Comparison of ENCODE assay signal across 7 mouse cellular contexts in the genomic region with DNA sequence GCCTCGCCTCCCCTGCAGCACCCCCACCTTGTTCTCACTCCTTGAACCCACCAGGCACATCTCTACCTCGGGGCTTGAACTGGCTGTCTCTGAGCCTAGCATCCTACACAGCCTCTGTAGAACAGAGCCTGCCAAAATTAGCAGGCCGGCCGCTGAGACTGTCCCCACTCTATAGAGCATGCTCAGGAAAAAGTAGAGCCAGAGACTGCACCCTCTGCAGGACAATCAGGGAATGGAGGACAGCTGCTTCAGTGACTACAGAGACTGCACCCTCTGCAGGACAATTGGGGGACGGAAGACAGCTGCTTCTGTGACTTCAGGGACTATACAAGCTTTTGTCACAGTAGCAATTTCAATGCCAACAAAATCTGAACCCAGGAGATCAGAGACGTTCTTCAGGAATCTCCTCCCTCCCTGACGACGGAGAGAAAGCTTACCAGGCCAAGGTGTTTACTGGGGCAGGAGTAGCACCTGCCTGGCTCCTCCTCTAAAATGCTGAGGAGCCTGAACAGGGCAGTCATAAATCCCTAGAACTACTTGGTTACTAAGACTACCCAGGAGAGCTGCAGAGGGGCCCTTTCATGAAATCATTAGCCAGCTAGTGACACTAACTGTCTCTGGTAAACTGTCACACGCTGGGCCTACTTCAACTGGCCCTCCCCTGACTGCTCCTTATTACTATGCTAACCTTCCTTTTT. TPM values are rescaled to one million over a fixed set of nuclear protein-coding genes. Genes with fewer than 3 reads are reported as not detected.
DNase-seq lines count a peak whose midpoint lies in the region; ATAC-seq lines count a peak whose summit lies in the region.

No protein-coding gene starts in this region.

- H3K4me1 ChIP-seq in intestine, embryonic 16.5 days (ENCODE audit: control insufficient read depth, insufficient read depth, low read length), result peaks cover 8% of the 10 kb centered on the region
- H3K4me1 ChIP-seq in midbrain, embryonic 10.5 days, result peaks cover 37% of the 10 kb centered on the region

- peaks cover 14% of the 10 kb centered on the region for H3K36me3 ChIP-seq in intestine, embryonic 16.5 days (ENCODE audit: control insufficient read depth, insufficient read depth, low read length)
- peaks cover 42% of the 10 kb centered on the region for H3K36me3 ChIP-seq in midbrain, embryonic 10.5 days

- peak; percentile 72 for DNase-seq in adipocyte (ENCODE audit: low spot score)
- DNase-seq in embryo, embryonic 10 days (ENCODE audit: low spot score), result peak; percentile 86
- DNase-seq in gastrocnemius, postnatal 25 days, result peak; percentile 65
- peak; percentile 90 to 98 for DNase-seq in left cerebral cortex, postnatal 14 days (ENCODE audit: low spot score in 2 of 2)
- DNase-seq in midbrain, embryonic 10.5 days (ENCODE audit: low spot score), result peak; percentile 74
- DNase-seq in right cerebral cortex, postnatal 4 days, result peak; percentile 79

- H3K4me2 ChIP-seq in intestine, embryonic 16.5 days (ENCODE audit: low read depth, low read length), result no peak overlapping the region

- 26% methylated on average over 9 of the region's 9 CpGs for WGBS in intestine, embryonic 16.5 days
- 36% methylated on average over 9 of the region's 9 CpGs for WGBS in midbrain, embryonic 10.5 days

- H3K27ac ChIP-seq in intestine, embryonic 16.5 days (ENCODE audit: low read length), result no peak overlapping the region
- peak overlapping the region; percentile 52; the same call in 1 of the 2 replicates for H3K27ac ChIP-seq in midbrain, embryonic 10.5 days (replicated peaks)

- no peak overlapping the region for H3K9ac ChIP-seq in intestine, embryonic 16.5 days (ENCODE audit: low read depth, low read length)

- no peak overlapping the region for H3K4me3 ChIP-seq in intestine, embryonic 16.5 days (ENCODE audit: low read length)
- no peak overlapping the region for H3K4me3 ChIP-seq in midbrain, embryonic 10.5 days

- no peaks in the 10 kb centered on the region for H3K27me3 ChIP-seq in intestine, embryonic 16.5 days (replicated peaks; ENCODE audit: control insufficient read depth, insufficient read depth, low read length)
- no peaks in the 10 kb centered on the region for H3K27me3 ChIP-seq in midbrain, embryonic 10.5 days (ENCODE audit: low read depth, poor library complexity, severe bottlenecking)

- ATAC-seq in intestine, embryonic 16.5 days, result peak; percentile 70

- intact Hi-C loops in left cerebral cortex, postnatal 14 days (cut with DNase I), result loop anchor here (2.0 to 10.0 kb wide), 4 partner anchors 44 to 227 kb away; a partner anchor contains a TSS

- peaks cover 5% of the 10 kb centered on the region; the same call in 1 of the 2 replicates for H3K9me3 ChIP-seq in intestine, embryonic 16.5 days (ENCODE audit: control insufficient read depth, low read length)
- H3K9me3 ChIP-seq in midbrain, embryonic 10.5 days (replicated peaks), result peaks cover 6% of the 10 kb centered on the region; the same call in 1 of the 2 replicates

RNA-seq across cellular contexts. Expression of a gene that starts 33.0 kb away (rescaled TPM):
- under 1 TPM in 1 of 2 experiments, not detected in 1; 0.26 TPM for total RNA-seq in gastrocnemius, postnatal 25 days (2021)
- polyA plus RNA-seq in intestine, embryonic 16.5 days (2015; fragmentation: Nextera tagmentation; extraction: Ambion mirVana), result 20.0 and 21.9 TPM in 2 replicates
- total RNA-seq in left cerebral cortex, postnatal 14 days (2021), result under 1 TPM; 0.42 to 0.57 TPM
- polyA plus RNA-seq in midbrain, embryonic 10.5 days (2016; fragmentation: Nextera tagmentation; extraction: Ambion mirVana), result 0.16 and 0.25 TPM in 2 replicates

RNA-seq across cellular contexts. Expression of a gene that starts 58.7 kb away (rescaled TPM):
- total RNA-seq in gastrocnemius, postnatal 25 days (2021), result 100 to 1,000 TPM; 125 to 149 TPM
- 14.7 and 20.8 TPM in 2 replicates for polyA plus RNA-seq in intestine, embryonic 16.5 days (2015; fragmentation: Nextera tagmentation; extraction: Ambion mirVana)
- total RNA-seq in left cerebral cortex, postnatal 14 days (2021), result 100 to 1,000 TPM; 136 to 137 TPM
- 11.1 and 12.1 TPM in 2 replicates for polyA plus RNA-seq in midbrain, embryonic 10.5 days (2016; fragmentation: Nextera tagmentation; extraction: Ambion mirVana)
